Mouse (Mus musculus): ENCODE data around the gene Mbtps1. TPM values are rescaled to one million over a fixed set of nuclear protein-coding genes. Genes with fewer than 3 reads are reported as not detected.

The Mbtps1 gene
- polyA plus RNA-seq, 1 experiment from 2014 or later, result 132 TPM

GRCm38 (mm10) chr8:119579096-119579495 lies 20.6 kb upstream of the Mbtps1 start:
- Histone ChIP-seq H3K9me3 (no peaks in the 10 kb centered on the region), H3K27ac (no peak overlapping the region), H3K4me3 (no peak overlapping the region), H3K4me1 (peaks cover 10% of the 10 kb centered on the region), H3K36me3 (no peaks in the 10 kb centered on the region), H3K27me3 (peaks cover 33% of the 10 kb centered on the region), H3K9ac (no peak overlapping the region), H3K4me2 (no peak overlapping the region)
- no peak for ATAC-seq (ENCODE audit: insufficient number of reproducible peaks, insufficient read depth, low FRiP score, low TSS enrichment, low read depth)
- WGBS, result 44% methylated on average over 13 of the region's 13 CpGs

- Histone ChIP-seq H3K9ac (peak overlapping the region; percentile 74), H3K27me3 (peaks cover 40% of the 10 kb centered on the region), H3K4me1 (peaks cover 26% of the 10 kb centered on the region), H3K4me2 (peak overlapping the region; percentile 99), H3K9me3 (no peaks in the 10 kb centered on the region), H3K4me3 (peak overlapping the region; percentile 71), H3K27ac (no peak overlapping the region), H3K36me3 (no peaks in the 10 kb centered on the region)
- no peak for ATAC-seq (ENCODE audit: insufficient number of reproducible peaks, insufficient read depth, low FRiP score, low TSS enrichment, low read depth)
- WGBS, result under 1% methylated on average over 16 of the region's 16 CpGs
Observed at GRCm38 (mm10) chr8:119575366-119575726, 16.8 kb upstream of the Mbtps1 start.

DNA sequence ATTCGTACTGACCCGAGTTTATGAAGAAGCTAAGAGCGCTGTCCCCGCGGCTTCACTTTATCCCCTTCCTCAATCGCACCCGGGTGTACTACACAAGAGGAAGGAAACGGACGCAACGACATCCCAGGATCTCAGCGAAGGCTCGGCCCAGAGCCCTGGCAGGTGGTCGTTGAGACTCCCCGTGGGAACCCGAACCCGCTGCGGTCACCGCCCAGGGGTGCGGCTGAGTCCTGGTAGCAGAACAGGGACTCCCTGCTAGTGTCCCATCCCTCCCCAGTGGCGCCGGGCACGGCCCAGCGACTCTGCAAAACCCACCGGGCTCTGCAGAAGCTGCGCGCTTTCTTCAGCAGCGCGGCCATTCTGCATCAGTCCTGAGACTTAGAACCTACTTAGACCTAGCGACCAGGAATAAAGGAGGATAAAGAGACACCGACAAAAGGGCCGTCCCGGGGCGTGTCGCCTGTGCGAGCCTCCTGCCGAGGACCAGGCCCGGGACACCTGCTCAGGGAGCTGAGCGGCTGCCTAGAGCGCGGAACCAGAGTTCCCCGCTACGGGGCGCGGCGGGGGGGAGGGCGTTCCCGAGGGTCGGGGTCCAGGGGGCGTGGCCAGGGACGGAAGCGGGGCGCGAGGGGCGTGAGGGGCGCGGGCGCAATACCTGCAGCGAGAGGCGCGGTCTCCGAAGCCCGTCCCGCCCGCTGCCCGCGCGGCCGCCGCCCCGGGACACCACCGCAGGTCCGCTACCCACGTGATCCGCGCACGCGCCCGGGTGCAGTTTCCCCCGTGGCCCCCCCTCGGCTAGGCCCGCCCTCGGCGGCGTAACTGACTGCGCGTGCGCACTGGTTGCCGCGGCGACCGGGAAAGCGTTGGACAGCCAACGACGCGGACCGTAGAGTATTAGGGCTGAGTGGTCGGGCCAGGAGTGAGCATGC lies 16.2 kb upstream of the Mbtps1 start, which contains the start of the genes Hsdl1 and Dnaaf1:
TSS of gene Hsdl1 (minus strand) at position 747 of the 929 bp plus-strand sequence.
TSS of gene Dnaaf1 (plus strand) at position 799 of the 929 bp plus-strand sequence.
- Histone ChIP-seq H3K4me3 (peak within 1 kb of the TSS; percentile 71), H3K9ac (peak within 1 kb of the TSS; percentile 74), H3K9me3 (no peaks in the 10 kb centered on the region), H3K4me2 (peak within 1 kb of the TSS; percentile 99), H3K36me3 (no peaks in the 10 kb centered on the region), H3K27ac (0 out of 2 replicates have a peak within 1 kb of the TSS, but pooled peaks have one; percentile 28), H3K4me1 (peaks cover 26% of the 10 kb centered on the region), H3K27me3 (peaks cover 40% of the 10 kb centered on the region)
- peak; percentile 82 for ATAC-seq (ENCODE audit: insufficient number of reproducible peaks, insufficient read depth, low FRiP score, low TSS enrichment, low read depth)
- WGBS, result under 1% methylated on average over 81 of the region's 97 CpGs

- H3K36me3 ChIP-seq, result peaks cover 4% of the 10 kb centered on the region; the same call in 1 of the 2 replicates
- peaks cover 26% of the 10 kb centered on the region for H3K4me1 ChIP-seq
- no peak overlapping the region for H3K9ac ChIP-seq
- H3K27me3 ChIP-seq, result peaks cover 23% of the 10 kb centered on the region
- 86% methylated on average over 4 of the region's 4 CpGs for WGBS
- no peak for ATAC-seq (ENCODE audit: insufficient number of reproducible peaks, insufficient read depth, low FRiP score, low TSS enrichment, low read depth)
- no peak overlapping the region for H3K4me2 ChIP-seq
- H3K27ac ChIP-seq, result no peak overlapping the region
- H3K4me3 ChIP-seq, result no peak overlapping the region
- H3K9me3 ChIP-seq, result no peaks in the 10 kb centered on the region
Observed at GRCm38 (mm10) chr8:119572411-119572810, 13.9 kb upstream of the Mbtps1 start.

- peaks cover 26% of the 10 kb centered on the region for H3K4me1 ChIP-seq
- 81% methylated on average over 6 of the region's 6 CpGs for WGBS
- 0 out of 2 replicates have a peak overlapping the region, but pooled peaks have one; percentile 1 for H3K9ac ChIP-seq
- ATAC-seq (ENCODE audit: insufficient number of reproducible peaks, insufficient read depth, low FRiP score, low TSS enrichment, low read depth), result no peak
- no peak overlapping the region for H3K27ac ChIP-seq
- H3K36me3 ChIP-seq, result peaks cover 11% of the 10 kb centered on the region
- H3K4me3 ChIP-seq, result no peak overlapping the region
- H3K9me3 ChIP-seq, result no peaks in the 10 kb centered on the region
- H3K27me3 ChIP-seq, result peaks cover 14% of the 10 kb centered on the region
- H3K4me2 ChIP-seq, result no peak overlapping the region
Observed at GRCm38 (mm10) chr8:119571135-119571534, 12.6 kb upstream of the Mbtps1 start.

- H3K4me1 ChIP-seq, result peaks cover 21% of the 10 kb centered on the region
- no peak overlapping the region for H3K4me2 ChIP-seq
- H3K27ac ChIP-seq, result no peak overlapping the region
- ATAC-seq (ENCODE audit: insufficient number of reproducible peaks, insufficient read depth, low FRiP score, low TSS enrichment, low read depth), result no peak
- no peak overlapping the region for H3K4me3 ChIP-seq
- H3K9me3 ChIP-seq, result no peaks in the 10 kb centered on the region
- peaks cover 24% of the 10 kb centered on the region for H3K36me3 ChIP-seq
- peaks cover 8% of the 10 kb centered on the region; the same call in 1 of the 2 replicates for H3K27me3 ChIP-seq
- 35% methylated on average over 4 of the region's 4 CpGs for WGBS
- no peak overlapping the region for H3K9ac ChIP-seq
Observed at GRCm38 (mm10) chr8:119569881-119570280, 11.3 kb upstream of the Mbtps1 start.

DNA sequence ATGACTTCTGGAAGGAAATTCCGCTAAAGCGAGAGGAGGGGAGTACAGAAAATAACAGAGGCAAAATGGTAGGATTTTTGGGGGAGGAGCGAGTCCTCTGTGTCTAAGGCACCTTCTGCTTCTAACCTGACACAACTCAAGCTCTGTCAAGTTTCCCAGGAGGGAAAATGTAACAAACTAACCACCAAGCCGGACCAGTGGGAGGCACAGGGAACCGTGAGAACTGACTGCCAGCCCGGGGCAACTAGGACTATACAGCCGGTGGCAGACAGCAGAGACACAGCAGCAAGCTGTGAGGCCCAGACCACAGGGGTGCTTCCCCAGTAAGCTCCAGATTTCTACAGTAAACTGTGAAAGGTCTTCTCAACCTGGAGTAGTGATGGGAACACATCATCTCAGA lies 10.4 kb upstream of the Mbtps1 start:
- Histone ChIP-seq H3K4me1 (peaks cover 15% of the 10 kb centered on the region), H3K36me3 (peaks cover 31% of the 10 kb centered on the region), H3K27ac (no peak overlapping the region), H3K9me3 (no peaks in the 10 kb centered on the region), H3K4me3 (no peak overlapping the region), H3K27me3 (peaks cover 6% of the 10 kb centered on the region; the same call in 1 of the 2 replicates), H3K4me2 (no peak overlapping the region), H3K9ac (no peak overlapping the region)
- WGBS, result 54% methylated on average over 7 of the region's 7 CpGs
- ATAC-seq (ENCODE audit: insufficient number of reproducible peaks, insufficient read depth, low FRiP score, low TSS enrichment, low read depth), result no peak

- no peak overlapping the region for H3K4me3 ChIP-seq
Observed at GRCm38 (mm10) chr8:119568251-119568650, 9.7 kb upstream of the Mbtps1 start.

DNA sequence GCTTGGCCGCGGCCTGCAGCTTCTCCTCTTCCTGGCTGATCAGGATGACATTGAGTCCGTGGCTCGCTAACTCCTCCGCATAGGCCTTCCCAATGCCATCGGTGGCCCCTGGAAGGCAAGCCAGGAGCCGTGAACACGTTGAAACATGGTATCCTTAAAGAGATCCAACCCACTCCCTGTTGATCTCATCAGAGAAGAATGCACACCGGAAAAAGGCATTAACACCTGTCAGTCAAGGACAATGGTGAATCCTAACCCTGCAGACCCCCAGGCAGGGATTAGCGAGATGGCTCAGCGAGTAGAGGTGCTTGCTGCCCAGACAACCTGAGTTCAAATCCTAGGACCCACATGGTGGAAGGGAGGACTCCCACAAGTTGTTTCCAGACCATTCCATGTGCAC lies 7.8 kb upstream of the Mbtps1 start:
- no peaks in the 10 kb centered on the region for H3K27me3 ChIP-seq
- H3K4me2 ChIP-seq, result no peak overlapping the region
- H3K4me1 ChIP-seq, result no peaks in the 10 kb centered on the region
- no peak overlapping the region for H3K9ac ChIP-seq
- peaks cover 52% of the 10 kb centered on the region for H3K36me3 ChIP-seq
- H3K9me3 ChIP-seq, result no peaks in the 10 kb centered on the region
- ATAC-seq (ENCODE audit: insufficient number of reproducible peaks, insufficient read depth, low FRiP score, low TSS enrichment, low read depth), result no peak
- no peak overlapping the region for H3K4me3 ChIP-seq
- H3K27ac ChIP-seq, result no peak overlapping the region
- WGBS, result 69% methylated on average over 11 of the region's 11 CpGs

More at GRCm38 (mm10) chr8:119568251-119568650, 9.7 kb upstream of the Mbtps1 start:
- Histone ChIP-seq H3K4me2 (no peak overlapping the region), H3K36me3 (peaks cover 38% of the 10 kb centered on the region), H3K27me3 (no peaks in the 10 kb centered on the region; the same call in 1 of the 2 replicates), H3K27ac (no peak overlapping the region), H3K4me1 (peaks cover 8% of the 10 kb centered on the region; the same call in 1 of the 2 replicates), H3K9ac (no peak overlapping the region), H3K9me3 (no peaks in the 10 kb centered on the region)
- ATAC-seq (ENCODE audit: insufficient number of reproducible peaks, insufficient read depth, low FRiP score, low TSS enrichment, low read depth), result no peak
- 84% methylated on average over 9 of the region's 9 CpGs for WGBS

DNA sequence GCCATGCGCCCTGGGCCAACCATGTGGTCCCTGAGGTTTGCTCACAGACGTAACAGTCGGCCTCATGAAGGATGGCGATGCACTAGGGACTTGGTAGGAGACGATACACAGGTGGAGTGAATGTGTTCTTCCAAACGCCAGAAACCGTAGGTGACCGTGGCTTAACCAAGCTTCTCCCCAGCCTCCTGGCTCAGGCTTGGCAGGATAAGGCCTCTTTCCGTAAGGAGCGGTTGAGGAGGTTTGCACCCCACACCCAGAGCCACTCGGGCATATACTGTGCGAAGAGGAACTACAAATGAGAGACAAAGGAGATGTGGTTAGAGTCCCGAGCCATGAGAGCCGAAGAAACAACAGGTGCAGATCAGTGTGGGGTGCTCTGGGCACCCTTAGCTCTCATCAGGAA lies 5.3 kb upstream of the Mbtps1 start:
- no peak overlapping the region for H3K4me2 ChIP-seq
- H3K27ac ChIP-seq, result no peak overlapping the region
- no peaks in the 10 kb centered on the region for H3K9me3 ChIP-seq
- H3K27me3 ChIP-seq, result no peaks in the 10 kb centered on the region
- H3K4me1 ChIP-seq, result peaks cover 5% of the 10 kb centered on the region; the same call in 1 of the 2 replicates
- 88% methylated on average over 14 of the region's 14 CpGs for WGBS
- H3K9ac ChIP-seq, result no peak overlapping the region
- no peak overlapping the region for H3K4me3 ChIP-seq
- no peak for ATAC-seq (ENCODE audit: insufficient number of reproducible peaks, insufficient read depth, low FRiP score, low TSS enrichment, low read depth)
- peaks cover 52% of the 10 kb centered on the region for H3K36me3 ChIP-seq

GRCm38 (mm10) chr8:119559402-119559720 lies 826 bp upstream of the Mbtps1 start:
- no peak for ATAC-seq (ENCODE audit: insufficient number of reproducible peaks, insufficient read depth, low FRiP score, low TSS enrichment, low read depth)
- Histone ChIP-seq H3K27ac (peak overlapping the region; percentile 90; the same call in 1 of the 2 replicates), H3K27me3 (no peaks in the 10 kb centered on the region), H3K36me3 (peaks cover 25% of the 10 kb centered on the region), H3K9ac (peak overlapping the region; percentile 73; the same call in 1 of the 2 replicates), H3K9me3 (no peaks in the 10 kb centered on the region), H3K4me3 (no peak overlapping the region), H3K4me1 (peaks cover 32% of the 10 kb centered on the region), H3K4me2 (peak overlapping the region; percentile 75)
- WGBS, result 86% methylated on average over 6 of the region's 6 CpGs

Measured in embryonic facial prominence, embryonic 13.5 days (tissue).